In the genomic region with DNA sequence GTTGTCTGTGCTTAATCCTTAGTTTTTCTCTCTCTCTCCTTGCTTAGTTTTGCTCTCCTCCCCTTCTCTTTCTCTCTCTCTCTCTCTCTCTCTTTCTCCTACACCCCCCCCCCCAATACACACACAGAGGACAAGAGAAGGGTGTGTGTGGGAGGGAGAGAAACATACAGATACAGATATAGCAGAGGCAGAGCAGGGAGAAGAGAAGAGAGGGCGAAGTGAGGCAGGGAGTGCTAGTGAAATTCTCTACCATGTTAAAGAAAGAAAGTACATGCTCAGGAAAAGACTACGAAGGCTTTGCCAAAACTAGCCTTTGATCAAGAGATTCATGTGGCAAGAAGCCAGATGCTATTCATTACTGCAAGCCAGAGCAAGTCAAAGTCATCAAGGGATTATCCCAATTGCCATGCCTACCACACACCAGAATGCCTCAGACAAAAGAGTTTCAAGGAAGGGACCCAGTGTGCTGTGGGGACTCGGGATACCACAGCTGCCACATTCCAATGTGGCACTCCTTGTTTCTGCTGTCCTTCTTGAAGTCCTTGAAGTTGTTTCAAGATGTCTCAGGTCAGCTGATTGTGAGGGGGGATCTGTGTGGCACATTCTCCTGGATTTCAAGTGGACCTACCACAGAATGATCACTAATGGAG, we compare ENCODE assay signal across 10 mouse cellular contexts. TPM values are rescaled to one million over a fixed set of nuclear protein-coding genes. Genes with fewer than 3 reads are reported as not detected.
DNase-seq lines count a peak whose midpoint lies in the region; ATAC-seq and TF ChIP-seq lines count a peak whose summit lies in the region.
"Had no signal": no experiment of that assay in that cellular context is flagged by ENCODE, and none has a peak within 500 bp of the region (broad histone marks: within the 10 kb centered on the region; RNA-seq: fewer than 3 reads in every experiment).

A gene (plus strand): TSS at position 520 of the 650 bp plus-strand sequence.

- no peaks in the 10 kb centered on the region for H3K27me3 ChIP-seq in embryonic facial prominence, embryonic 11.5 days (ENCODE audit: control insufficient read depth, insufficient read depth, low read length)
- H3K27me3 ChIP-seq in embryonic facial prominence, embryonic 10.5 days (replicated peaks; ENCODE audit: low read depth, poor library complexity, severe bottlenecking), result no peaks in the 10 kb centered on the region
- H3K27me3 ChIP-seq in limb, embryonic 14.5 days (ENCODE audit: control insufficient read depth, insufficient read depth, low read length), result no peaks in the 10 kb centered on the region
- no peaks in the 10 kb centered on the region for H3K27me3 ChIP-seq in limb, embryonic 10.5 days (ENCODE audit: low read depth, poor library complexity, severe bottlenecking)
- no peaks in the 10 kb centered on the region for H3K27me3 ChIP-seq in embryonic facial prominence, embryonic 15.5 days
- H3K27me3 ChIP-seq in neural tube, embryonic 14.5 days (ENCODE audit: control insufficient read depth, insufficient read depth, low read length), result no peaks in the 10 kb centered on the region
- H3K27me3 ChIP-seq: embryonic facial prominence, embryonic 12.5 days had no signal

- H3K27ac ChIP-seq in embryonic facial prominence, embryonic 11.5 days (replicated peaks; ENCODE audit: low read depth, low read length), result no peak within 1 kb of the TSS
- no peak within 1 kb of the TSS for H3K27ac ChIP-seq in embryonic facial prominence, embryonic 10.5 days (replicated peaks)
- no peak within 1 kb of the TSS for H3K27ac ChIP-seq in limb, embryonic 14.5 days (replicated peaks; ENCODE audit: low read depth, low read length)
- H3K27ac ChIP-seq in limb, embryonic 10.5 days, result no peak within 1 kb of the TSS
- peak within 1 kb of the TSS; percentile 44 for H3K27ac ChIP-seq in embryonic facial prominence, embryonic 15.5 days (replicated peaks)
- H3K27ac ChIP-seq in neural tube, embryonic 14.5 days (ENCODE audit: low read depth, low read length), result no peak within 1 kb of the TSS
- H3K27ac ChIP-seq: embryonic facial prominence, embryonic 12.5 days had no signal

- TF ChIP-seq POLR2A in limb, embryonic 14.5 days (IDR thresholded peaks at IDR 0.05; ENCODE audit: borderline replicate concordance, extremely low read depth, insufficient read depth, insufficient read length), result no peak

- H3K4me2 ChIP-seq in embryonic facial prominence, embryonic 11.5 days (ENCODE audit: low read depth, low read length), result no peak within 1 kb of the TSS
- H3K4me2 ChIP-seq in limb, embryonic 14.5 days (replicated peaks; ENCODE audit: low read depth, low read length, severe bottlenecking), result no peak within 1 kb of the TSS
- peak within 1 kb of the TSS; percentile 34 for H3K4me2 ChIP-seq in embryonic facial prominence, embryonic 15.5 days (replicated peaks)
- peak within 1 kb of the TSS; percentile 25; the same call in 1 of the 2 replicates for H3K4me2 ChIP-seq in neural tube, embryonic 14.5 days (ENCODE audit: low read depth, low read length)
- H3K4me2 ChIP-seq: embryonic facial prominence, embryonic 12.5 days had no signal

- no peak; the same call in 1 of the 2 replicates for ATAC-seq in embryonic facial prominence, embryonic 11.5 days (replicated peaks; ENCODE audit: insufficient number of reproducible peaks, low FRiP score, low TSS enrichment, low read depth)
- no peak for ATAC-seq in limb, embryonic 14.5 days (ENCODE audit: low FRiP score, low read depth)
- peak; percentile 69; the same call in 1 of the 2 replicates for ATAC-seq in embryonic facial prominence, embryonic 15.5 days (ENCODE audit: insufficient number of reproducible peaks, low FRiP score, low TSS enrichment, low read depth)
- no peak for ATAC-seq in neural tube, embryonic 14.5 days (ENCODE audit: low read depth)

- no peaks in the 10 kb centered on the region for H3K4me1 ChIP-seq in embryonic facial prominence, embryonic 11.5 days (ENCODE audit: control insufficient read depth, insufficient read depth, low read length)
- peaks cover 9% of the 10 kb centered on the region; the same call in 1 of the 2 replicates for H3K4me1 ChIP-seq in embryonic facial prominence, embryonic 10.5 days
- no peaks in the 10 kb centered on the region for H3K4me1 ChIP-seq in limb, embryonic 14.5 days (ENCODE audit: control insufficient read depth, insufficient read depth, low read length)
- no peaks in the 10 kb centered on the region for H3K4me1 ChIP-seq in limb, embryonic 10.5 days
- no peaks in the 10 kb centered on the region for H3K4me1 ChIP-seq in embryonic facial prominence, embryonic 15.5 days
- H3K4me1 ChIP-seq in neural tube, embryonic 14.5 days (ENCODE audit: control insufficient read depth, insufficient read depth, low read length), result no peaks in the 10 kb centered on the region
- H3K4me1 ChIP-seq: embryonic facial prominence, embryonic 12.5 days had no signal

- H3K9me3 ChIP-seq in embryonic facial prominence, embryonic 11.5 days (replicated peaks; ENCODE audit: control insufficient read depth, low read length), result no peaks in the 10 kb centered on the region
- no peaks in the 10 kb centered on the region for H3K9me3 ChIP-seq in embryonic facial prominence, embryonic 10.5 days
- H3K9me3 ChIP-seq in limb, embryonic 14.5 days (ENCODE audit: control insufficient read depth, low read length), result no peaks in the 10 kb centered on the region
- no peaks in the 10 kb centered on the region for H3K9me3 ChIP-seq in limb, embryonic 10.5 days (replicated peaks)
- H3K9me3 ChIP-seq in embryonic facial prominence, embryonic 15.5 days (replicated peaks), result no peaks in the 10 kb centered on the region
- no peaks in the 10 kb centered on the region for H3K9me3 ChIP-seq in neural tube, embryonic 14.5 days (ENCODE audit: control insufficient read depth, low read length)
- H3K9me3 ChIP-seq: embryonic facial prominence, embryonic 12.5 days had no signal

- H3K9ac ChIP-seq in embryonic facial prominence, embryonic 11.5 days (replicated peaks; ENCODE audit: low read length), result no peak within 1 kb of the TSS
- no peak within 1 kb of the TSS for H3K9ac ChIP-seq in limb, embryonic 14.5 days (ENCODE audit: low read depth, low read length, severe bottlenecking)
- no peak within 1 kb of the TSS for H3K9ac ChIP-seq in embryonic facial prominence, embryonic 15.5 days
- no peak within 1 kb of the TSS for H3K9ac ChIP-seq in neural tube, embryonic 14.5 days (replicated peaks; ENCODE audit: low read depth, low read length)
- H3K9ac ChIP-seq: embryonic facial prominence, embryonic 12.5 days had no signal

- no peak within 1 kb of the TSS for H3K4me3 ChIP-seq in embryonic facial prominence, embryonic 11.5 days (ENCODE audit: low read depth, low read length)
- H3K4me3 ChIP-seq in embryonic facial prominence, embryonic 10.5 days, result no peak within 1 kb of the TSS
- H3K4me3 ChIP-seq in limb, embryonic 14.5 days (replicated peaks; ENCODE audit: low read length), result no peak within 1 kb of the TSS
- H3K4me3 ChIP-seq in limb, embryonic 10.5 days, result no peak within 1 kb of the TSS
- H3K4me3 ChIP-seq in embryonic facial prominence, embryonic 15.5 days (replicated peaks), result no peak within 1 kb of the TSS
- H3K4me3 ChIP-seq in neural tube, embryonic 14.5 days (ENCODE audit: low read depth, low read length), result no peak within 1 kb of the TSS
- H3K4me3 ChIP-seq: embryonic facial prominence, embryonic 12.5 days had no signal

- peak; percentile 54 for DNase-seq in embryonic facial prominence, embryonic 11.5 days (ENCODE audit: low spot score)
- DNase-seq in embryonic facial prominence, embryonic 10.5 days (ENCODE audit: low spot score), result no peak
- DNase-seq in limb, embryonic 14.5 days (ENCODE audit: low spot score), result peak; percentile 50
- no peak for DNase-seq in limb, embryonic 10.5 days (ENCODE audit: low spot score)
- DNase-seq in cerebellum, adult 11 months, result no peak
- no peak for DNase-seq in cerebellum, postnatal 14 days

- 50% methylated on average over 3 of the region's 3 CpGs for WGBS in embryonic facial prominence, embryonic 11.5 days
- WGBS in embryonic facial prominence, embryonic 10.5 days, result 56% methylated on average over 3 of the region's 3 CpGs
- WGBS in limb, embryonic 14.5 days, result 31% methylated on average over 3 of the region's 3 CpGs
- 57% methylated on average over 3 of the region's 3 CpGs for WGBS in limb, embryonic 10.5 days
- 24% methylated on average over 3 of the region's 3 CpGs for WGBS in embryonic facial prominence, embryonic 15.5 days
- WGBS in neural tube, embryonic 14.5 days, result 55% methylated on average over 3 of the region's 3 CpGs

- no peaks in the 10 kb centered on the region for H3K36me3 ChIP-seq in embryonic facial prominence, embryonic 11.5 days (replicated peaks; ENCODE audit: control insufficient read depth, insufficient read depth, low read depth, low read length)
- no peaks in the 10 kb centered on the region for H3K36me3 ChIP-seq in embryonic facial prominence, embryonic 10.5 days (replicated peaks)
- H3K36me3 ChIP-seq in limb, embryonic 14.5 days (ENCODE audit: control insufficient read depth, insufficient read depth, low read length), result no peaks in the 10 kb centered on the region
- no peaks in the 10 kb centered on the region for H3K36me3 ChIP-seq in limb, embryonic 10.5 days
- no peaks in the 10 kb centered on the region for H3K36me3 ChIP-seq in embryonic facial prominence, embryonic 15.5 days
- no peaks in the 10 kb centered on the region for H3K36me3 ChIP-seq in neural tube, embryonic 14.5 days (ENCODE audit: control insufficient read depth, insufficient read depth, low read length)
- H3K36me3 ChIP-seq: embryonic facial prominence, embryonic 12.5 days had no signal

RNA-seq across cellular contexts. Expression of the gene that starts here (rescaled TPM):
- polyA plus RNA-seq in embryonic facial prominence, embryonic 11.5 days (2014; fragmentation: Nextera tagmentation; extraction: Ambion mirVana), result 0.15 and 0.32 TPM in 2 replicates
- polyA plus RNA-seq in embryonic facial prominence, embryonic 10.5 days (2016; fragmentation: Nextera tagmentation; extraction: Ambion mirVana), result 0.28 and 0.59 TPM in 2 replicates
- 0.14 and 0.26 TPM in 2 replicates for polyA plus RNA-seq in limb, embryonic 14.5 days (2012; rRNA removed)
- polyA plus RNA-seq in limb, embryonic 14.5 days (2014; fragmentation: Nextera tagmentation; extraction: Ambion mirVana), result 1.1 and 1.6 TPM in 2 replicates
- not detected in 2 replicates for polyA plus RNA-seq in limb, embryonic 10.5 days (2016; fragmentation: Nextera tagmentation; extraction: Ambion mirVana)
- polyA plus RNA-seq in embryonic facial prominence, embryonic 15.5 days (2015; fragmentation: Nextera tagmentation; extraction: Ambion mirVana), result 2.2 and 3.2 TPM in 2 replicates
- 24.0 and 45.4 TPM in 2 replicates for polyA plus RNA-seq in neural tube, embryonic 14.5 days (2014; fragmentation: Nextera tagmentation; extraction: Ambion mirVana)
- polyA plus RNA-seq: CD4-positive, CD25-positive, alpha-beta regulatory T cell, adult 4 months had no signal

Comparison
In these comparisons a context has a peak if more than half of its experiments do, and no peak if none do; other contexts are left out.
1. H3K4me2 ChIP-seq: peak in embryonic facial prominence, embryonic 15.5 days (single experiment) and neural tube, embryonic 14.5 days (single experiment); none in embryonic facial prominence, embryonic 11.5 days (single experiment) and limb, embryonic 14.5 days (single experiment).
2. Peak in DNase-seq in embryonic facial prominence, embryonic 11.5 days; RNA of the gene not detected or under 1 TPM.